ENCODE assay signal across 21 mouse cellular contexts in genomic region chr5:117939402-117939801, GRCm38 (mm10). TPM values are rescaled to one million over a fixed set of nuclear protein-coding genes. Genes with fewer than 3 reads are reported as not detected.
A peak's percentile ranks its signal among the peaks of the same experiment; 100 is the strongest.
DNase-seq lines count a peak whose midpoint lies in the region; ATAC-seq lines count a peak whose summit lies in the region.
"Had no signal": no experiment of that assay in that cellular context is flagged by ENCODE, and none has a peak within 500 bp of the region (broad histone marks: within the 10 kb centered on the region; RNA-seq: fewer than 3 reads in every experiment).

No protein-coding gene starts in this region.

- H3K27ac ChIP-seq in forebrain, embryonic 15.5 days (replicated peaks): peak overlapping the region; percentile 75
- H3K27ac ChIP-seq in forebrain, embryonic 11.5 days (ENCODE audit: low read depth, low read length): no peak overlapping the region
- H3K27ac ChIP-seq: hindbrain, embryonic 15.5 days; kidney, embryonic 15.5 days; limb, embryonic 13.5 days; liver, embryonic 15.5 days had no signal

- H3K4me3 ChIP-seq in forebrain, embryonic 15.5 days: no peak overlapping the region
- H3K4me3 ChIP-seq in forebrain, embryonic 11.5 days (ENCODE audit: low read depth, low read length): no peak overlapping the region
- H3K4me3 ChIP-seq: hindbrain, embryonic 15.5 days; kidney, embryonic 15.5 days; limb, embryonic 13.5 days; liver, embryonic 15.5 days had no signal

- H3K9me3 ChIP-seq in forebrain, embryonic 15.5 days: no peaks in the 10 kb centered on the region
- H3K9me3 ChIP-seq in forebrain, embryonic 11.5 days (ENCODE audit: control insufficient read depth, low read length): no peaks in the 10 kb centered on the region
- H3K9me3 ChIP-seq: hindbrain, embryonic 15.5 days; kidney, embryonic 15.5 days; limb, embryonic 13.5 days; liver, embryonic 15.5 days had no signal

- peaks cover 5% of the 10 kb centered on the region; the same call in 1 of the 2 replicates for H3K4me1 ChIP-seq in forebrain, embryonic 15.5 days
- no peaks in the 10 kb centered on the region for H3K4me1 ChIP-seq in forebrain, embryonic 11.5 days (replicated peaks; ENCODE audit: control insufficient read depth, insufficient read depth, low read length)
- H3K4me1 ChIP-seq: hindbrain, embryonic 15.5 days had no signal

- DNase-seq in forebrain, embryonic 11.5 days (ENCODE audit: low spot score): no peak
- peak; percentile 66 for DNase-seq in brain, adult 2 months (ENCODE audit: low read depth, low spot score)
- DNase-seq in layer of hippocampus, adult 9-10 months (ENCODE audit: low spot score): peak; percentile 29
- peak; percentile 27 for DNase-seq in right cerebral cortex, postnatal 14 days
- no peak for DNase-seq in lung, postnatal 4 days
- DNase-seq: cerebellum, postnatal 36 days; gastrocnemius, postnatal 36 days; heart, postnatal 36 days; lung, postnatal 10 days; retina, postnatal 1 day; thymus, postnatal 36 days had no signal

- no peaks in the 10 kb centered on the region for H3K27me3 ChIP-seq in forebrain, embryonic 15.5 days
- no peaks in the 10 kb centered on the region for H3K27me3 ChIP-seq in forebrain, embryonic 11.5 days (ENCODE audit: control insufficient read depth, insufficient read depth, low read length)
- H3K27me3 ChIP-seq: hindbrain, embryonic 15.5 days; liver, embryonic 15.5 days had no signal

- no peaks in the 10 kb centered on the region for H3K36me3 ChIP-seq in forebrain, embryonic 15.5 days
- no peaks in the 10 kb centered on the region for H3K36me3 ChIP-seq in forebrain, embryonic 11.5 days (ENCODE audit: control insufficient read depth, insufficient read depth, low read length)
- H3K36me3 ChIP-seq: hindbrain, embryonic 15.5 days; kidney, embryonic 15.5 days; limb, embryonic 13.5 days; liver, embryonic 15.5 days had no signal

- 46% methylated on average over 8 of the region's 8 CpGs for WGBS in forebrain, embryonic 15.5 days
- WGBS in forebrain, embryonic 11.5 days: 87% methylated on average over 8 of the region's 8 CpGs

- ATAC-seq in forebrain, embryonic 15.5 days (replicated peaks): peak; percentile 74
- no peak for ATAC-seq in forebrain, embryonic 11.5 days (replicated peaks; ENCODE audit: low FRiP score)
- no peak for ATAC-seq in megakaryocyte, adult 5-6 weeks (ENCODE audit: poor library complexity, severe bottlenecking)
- ATAC-seq: activated CD4-positive, CD25-positive, alpha-beta regulatory T cell, adult 4 months; intestine, embryonic 16.5 days; midbrain, embryonic 16.5 days; Patski had no signal

- H3K4me2 ChIP-seq in forebrain, embryonic 15.5 days (replicated peaks): no peak overlapping the region
- H3K4me2 ChIP-seq in forebrain, embryonic 11.5 days (ENCODE audit: low read depth, low read length, severe bottlenecking): no peak overlapping the region
- H3K4me2 ChIP-seq: hindbrain, embryonic 15.5 days had no signal

- H3K9ac ChIP-seq in forebrain, embryonic 15.5 days (replicated peaks): no peak overlapping the region
- no peak overlapping the region for H3K9ac ChIP-seq in forebrain, embryonic 11.5 days (ENCODE audit: low read length)
- H3K9ac ChIP-seq: hindbrain, embryonic 15.5 days; kidney, embryonic 15.5 days; limb, embryonic 13.5 days; liver, embryonic 15.5 days had no signal

RNA-seq across cellular contexts. Expression of gene Fbxo21, which starts 37.1 kb away (rescaled TPM):
- polyA plus RNA-seq in forebrain, embryonic 15.5 days (2015; fragmentation: Nextera tagmentation; extraction: Ambion mirVana): 183 and 193 TPM in 2 replicates
- 122 and 130 TPM in 2 replicates for polyA plus RNA-seq in forebrain, embryonic 11.5 days (2014; fragmentation: Nextera tagmentation; extraction: Ambion mirVana)
- 2.0 and 3.1 TPM in 2 replicates for total RNA-seq in megakaryocyte, adult 5-6 weeks (2015)
- total RNA-seq in megakaryocyte, adult 5-6 weeks (2017): 4.2 and 4.8 TPM in 2 replicates

Comparison
In these comparisons a context has a peak if more than half of its experiments do, and no peak if none do; other contexts are left out.
1. DNase-seq: peak in brain, adult 2 months (single experiment), layer of hippocampus, adult 9-10 months (single experiment) and right cerebral cortex, postnatal 14 days (single experiment); none in forebrain, embryonic 11.5 days (single experiment) and lung, postnatal 4 days (0 of 2).